Mouse (Mus musculus): ENCODE results near the gene Col8a2. TPM values are rescaled to one million over a fixed set of nuclear protein-coding genes. Genes with fewer than 3 reads are reported as not detected.

Gene Col8a2
- polyA plus RNA-seq, 1 experiment: 0.62 TPM

GRCm38 (mm10) chr4:126256967-126257881 is 29.4 kb upstream of the Col8a2 start:
- peaks cover 52% of the 10 kb centered on the region for H3K79me2 ChIP-seq (ENCODE audit: control insufficient read depth, insufficient read depth)
- TF ChIP-seq CTCF (IDR thresholded peaks at IDR 0.05; ENCODE audit: control insufficient read depth, insufficient read depth, insufficient read length): no peak
- TF ChIP-seq MAX (IDR thresholded peaks at IDR 0.05): no peak
- no peak for TF ChIP-seq FOSL1 (IDR thresholded peaks at IDR 0.05; ENCODE audit: insufficient read depth, low read length, poor library complexity, severe bottlenecking)
- TF ChIP-seq MYOG (IDR thresholded peaks at IDR 0.05; ENCODE audit: control insufficient read depth, extremely low read depth, insufficient read length): no peak
- no peak for TF ChIP-seq MYOD1 (IDR thresholded peaks at IDR 0.05; ENCODE audit: control insufficient read depth, insufficient read length, low read depth)
- no peak for TF ChIP-seq CEBPB (IDR thresholded peaks at IDR 0.05; ENCODE audit: low read depth)
- TF ChIP-seq USF1 (IDR thresholded peaks at IDR 0.05; ENCODE audit: low read depth): no peak
- peaks cover 39% of the 10 kb centered on the region for H3K79me3 ChIP-seq (ENCODE audit: low read depth)
- no peaks in the 10 kb centered on the region for H3K36me3 ChIP-seq (ENCODE audit: control insufficient read depth, insufficient read depth)
- peak overlapping the region; percentile 52 for H3ac ChIP-seq (ENCODE audit: control insufficient read depth, insufficient read length, low read depth)
- H3K27me3 ChIP-seq (ENCODE audit: control insufficient read depth, insufficient read depth, insufficient read length): no peaks in the 10 kb centered on the region
- H3K4me3 ChIP-seq (ENCODE audit: insufficient read depth, poor library complexity, severe bottlenecking): peak overlapping the region; percentile 97

GRCm38 (mm10) chr4:126259063-126259462 is 27.5 kb upstream of the Col8a2 start:
- TF ChIP-seq FOSL1 (IDR thresholded peaks at IDR 0.05; ENCODE audit: insufficient read depth, low read length, poor library complexity, severe bottlenecking) (no peak), CTCF (IDR thresholded peaks at IDR 0.05; ENCODE audit: control insufficient read depth, insufficient read depth, insufficient read length) (no peak), USF1 (IDR thresholded peaks at IDR 0.05; ENCODE audit: low read depth) (no peak), MAX (IDR thresholded peaks at IDR 0.05) (no peak), CEBPB (IDR thresholded peaks at IDR 0.05; ENCODE audit: low read depth) (no peak), MYOD1 (IDR thresholded peaks at IDR 0.05; ENCODE audit: control insufficient read depth, insufficient read length, low read depth) (no peak)
- Histone ChIP-seq H3K79me3 (ENCODE audit: low read depth) (peaks cover 34% of the 10 kb centered on the region), H3ac (ENCODE audit: control insufficient read depth, insufficient read length, low read depth) (peak overlapping the region; percentile 56), H3K36me3 (ENCODE audit: control insufficient read depth, insufficient read depth) (no peaks in the 10 kb centered on the region), H3K79me2 (ENCODE audit: control insufficient read depth, insufficient read depth) (peaks cover 52% of the 10 kb centered on the region), H3K27me3 (ENCODE audit: control insufficient read depth, insufficient read depth, insufficient read length) (no peaks in the 10 kb centered on the region), H3K4me3 (ENCODE audit: insufficient read depth, poor library complexity, severe bottlenecking) (no peak overlapping the region)

GRCm38 (mm10) chr4:126259523-126260160 is 27.0 kb upstream of the Col8a2 start:
- Histone ChIP-seq H3K79me2 (ENCODE audit: control insufficient read depth, insufficient read depth) (peaks cover 52% of the 10 kb centered on the region), H3K4me3 (ENCODE audit: insufficient read depth, poor library complexity, severe bottlenecking) (peak overlapping the region; percentile 19), H3K27me3 (ENCODE audit: control insufficient read depth, insufficient read depth, insufficient read length) (no peaks in the 10 kb centered on the region), H3K79me3 (ENCODE audit: low read depth) (peaks cover 29% of the 10 kb centered on the region), H3ac (ENCODE audit: control insufficient read depth, insufficient read length, low read depth) (peak overlapping the region; percentile 69), H3K36me3 (ENCODE audit: control insufficient read depth, insufficient read depth) (no peaks in the 10 kb centered on the region)
- TF ChIP-seq MYOD1 (IDR thresholded peaks at IDR 0.05; ENCODE audit: control insufficient read depth, insufficient read length, low read depth) (peak; percentile 8), CEBPB (IDR thresholded peaks at IDR 0.05; ENCODE audit: low read depth) (no peak)

- Histone ChIP-seq H3K4me3 (ENCODE audit: insufficient read depth, poor library complexity, severe bottlenecking) (peak overlapping the region; percentile 11), H3K36me3 (ENCODE audit: control insufficient read depth, insufficient read depth) (peaks cover 3% of the 10 kb centered on the region), H3ac (ENCODE audit: control insufficient read depth, insufficient read length, low read depth) (peak overlapping the region; percentile 42), H3K27me3 (ENCODE audit: control insufficient read depth, insufficient read depth, insufficient read length) (no peaks in the 10 kb centered on the region), H3K79me3 (ENCODE audit: low read depth) (peaks cover 28% of the 10 kb centered on the region), H3K79me2 (ENCODE audit: control insufficient read depth, insufficient read depth) (peaks cover 52% of the 10 kb centered on the region)
- TF ChIP-seq MYOD1 (IDR thresholded peaks at IDR 0.05; ENCODE audit: control insufficient read depth, insufficient read length, low read depth) (peak; percentile 95), USF1 (IDR thresholded peaks at IDR 0.05; ENCODE audit: low read depth) (no peak), MAX (IDR thresholded peaks at IDR 0.05) (peak; percentile 14), CEBPB (IDR thresholded peaks at IDR 0.05; ENCODE audit: low read depth) (no peak)
Measured at GRCm38 (mm10) chr4:126260520-126261201, 25.9 kb upstream of the Col8a2 start.

GRCm38 (mm10) chr4:126261266-126261665 is 25.3 kb upstream of the Col8a2 start:
- peak overlapping the region; percentile 42 for H3ac ChIP-seq (ENCODE audit: control insufficient read depth, insufficient read length, low read depth)
- peaks cover 53% of the 10 kb centered on the region for H3K79me2 ChIP-seq (ENCODE audit: control insufficient read depth, insufficient read depth)
- H3K36me3 ChIP-seq (ENCODE audit: control insufficient read depth, insufficient read depth): peaks cover 3% of the 10 kb centered on the region
- H3K27me3 ChIP-seq (ENCODE audit: control insufficient read depth, insufficient read depth, insufficient read length): no peaks in the 10 kb centered on the region
- H3K79me3 ChIP-seq (ENCODE audit: low read depth): peaks cover 25% of the 10 kb centered on the region
- TF ChIP-seq MAX (IDR thresholded peaks at IDR 0.05): peak; percentile 28
- no peak for TF ChIP-seq MYOG (IDR thresholded peaks at IDR 0.05; ENCODE audit: control insufficient read depth, extremely low read depth, insufficient read length)
- TF ChIP-seq USF1 (IDR thresholded peaks at IDR 0.05; ENCODE audit: low read depth): no peak
- peak overlapping the region; percentile 11 for H3K4me3 ChIP-seq (ENCODE audit: insufficient read depth, poor library complexity, severe bottlenecking)
